ENCODE assay signal across 8 mouse cellular contexts in genomic region chr3:134238621-134239310, GRCm38 (mm10). TPM values are rescaled to one million over a fixed set of nuclear protein-coding genes. Genes with fewer than 3 reads are reported as not detected.
DNase-seq lines count a peak whose midpoint lies in the region; ATAC-seq and TF ChIP-seq lines count a peak whose summit lies in the region.

No protein-coding gene starts in this region.

- peak; percentile 6 for ATAC-seq in forebrain, embryonic 15.5 days (replicated peaks)
- 0 out of 2 replicates have a peak, but pooled peaks have one; percentile 1 for ATAC-seq in megakaryocyte progenitor cell, adult 5-6 weeks (replicated peaks; ENCODE audit: poor library complexity)

- DNase-seq in heart, adult 18-20 months: peak; percentile 15 to 35
- no peak for DNase-seq in heart, postnatal 14 days
- DNase-seq in brain, embryonic 14.5 days (ENCODE audit: low read depth): peak; percentile 93
- peak; percentile 2 for DNase-seq in induced T-regulatory cell, adult 2 months (ENCODE audit: low read depth)
- peak; percentile 33 for DNase-seq in telencephalon, adult 2 months (ENCODE audit: low read depth, low spot score)
- DNase-seq in spleen, postnatal 10 days (ENCODE audit: low spot score in 2 of 2): no peak

- no peak for TF ChIP-seq POLR2A in brain, embryonic 14.5 days (IDR thresholded peaks at IDR 0.05; ENCODE audit: borderline replicate concordance, extremely low read depth, insufficient read depth, insufficient read length, poor library complexity, severe bottlenecking)

- peak overlapping the region; percentile 89 for H3K4me2 ChIP-seq in forebrain, embryonic 15.5 days (replicated peaks)

- no peaks in the 10 kb centered on the region for H3K9me3 ChIP-seq in forebrain, embryonic 15.5 days

- peak overlapping the region; percentile 80 for H3K9ac ChIP-seq in forebrain, embryonic 15.5 days (replicated peaks)

- H3K4me3 ChIP-seq in forebrain, embryonic 15.5 days: peak overlapping the region; percentile 53

- H3K27me3 ChIP-seq in forebrain, embryonic 15.5 days: no peaks in the 10 kb centered on the region

- H3K36me3 ChIP-seq in forebrain, embryonic 15.5 days: no peaks in the 10 kb centered on the region

- intact Hi-C loops in heart, postnatal 14 days (cut with DNase I): loop anchor here (5.0 to 10.0 kb wide), 2 partner anchors 36 to 694 kb away; partner anchors contain the start of gene Tet2

- no peak for TF ChIP-seq CTCF in brain, embryonic 14.5 days (IDR thresholded peaks at IDR 0.05; ENCODE audit: borderline replicate concordance, extremely low read depth, insufficient read depth, insufficient read length)

- H3K4me1 ChIP-seq in forebrain, embryonic 15.5 days: peaks cover 46% of the 10 kb centered on the region

- peak overlapping the region; percentile 97 for H3K27ac ChIP-seq in forebrain, embryonic 15.5 days (replicated peaks)

- WGBS in forebrain, embryonic 15.5 days: under 1% methylated on average over 14 of the region's 14 CpGs

RNA-seq across cellular contexts. Expression of gene Cxxc4, which starts 2.5 kb away (rescaled TPM):
- total RNA-seq in heart, adult 18-20 months (2021): 1 to 10 TPM; 2.4 to 3.6 TPM
- total RNA-seq in heart, postnatal 14 days (2021): 1 to 10 TPM; 2.4 to 3.0 TPM
- polyA plus RNA-seq in brain, embryonic 14.5 days (2012; rRNA removed): 30.5 and 42.3 TPM in 2 replicates
- polyA plus RNA-seq in forebrain, embryonic 15.5 days (2015; fragmentation: Nextera tagmentation; extraction: Ambion mirVana): 16.1 and 17.1 TPM in 2 replicates
- total RNA-seq in megakaryocyte progenitor cell, adult 5-6 weeks (2015): not detected in 2 replicates
- total RNA-seq in megakaryocyte progenitor cell, adult 5-6 weeks (2017): not detected in 2 replicates

Comparison
In these comparisons a context has a peak if more than half of its experiments do, and no peak if none do; other contexts are left out.
1. DNase-seq: peak in heart, adult 18-20 months (2 of 2), brain, embryonic 14.5 days (single experiment), induced T-regulatory cell, adult 2 months (single experiment) and telencephalon, adult 2 months (single experiment); none in heart, postnatal 14 days (0 of 2) and spleen, postnatal 10 days (0 of 2).